Mouse (Mus musculus) heart, postnatal 0 days (tissue): Measurements from ENCODE around the gene Fam163a.

Source experiments
- CTCF ChIP-seq: IDR thresholded peaks from 2 replicates; pipeline ENCODE4 v1.5.1; 2016; ENCODE audit warnings: antibody characterized with exemption, control low read depth, low read depth
- EP300 ChIP-seq: IDR thresholded peaks from 2 replicates; pipeline ENCODE4 v1.6.1; 2016; ENCODE audit warnings: antibody characterized with exemption, low read depth

DNA sequence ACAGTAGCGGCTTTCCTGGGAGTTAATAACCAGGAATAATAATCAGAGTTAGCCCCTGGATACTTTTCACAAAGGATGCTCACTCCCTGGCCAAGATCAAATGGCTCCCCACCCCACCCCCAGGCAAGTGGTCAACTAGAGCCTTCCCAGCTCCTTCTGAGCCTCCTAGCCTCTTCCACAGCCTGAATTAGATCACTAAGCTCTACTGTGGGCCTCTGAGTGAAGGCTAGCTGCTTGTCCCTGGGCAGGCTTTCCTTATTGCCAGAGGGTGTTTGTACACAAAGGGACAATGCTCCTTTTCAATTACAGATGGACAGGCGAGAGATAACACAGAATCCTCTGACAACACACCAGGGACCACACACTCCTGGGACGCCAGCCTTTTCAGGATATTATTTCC lies 2.2 kb downstream of the Fam163a start:
- TF ChIP-seq CTCF (no peak), EP300 (no peak)
